Mouse (Mus musculus): Measurements from ENCODE around the gene Taar8c.
"Not testable (repeated sequence)": the region's sequence is repeated elsewhere in the genome, so short reads cannot be mapped to it uniquely, and the experiment has no call there.

Gene Taar8c

DNA sequence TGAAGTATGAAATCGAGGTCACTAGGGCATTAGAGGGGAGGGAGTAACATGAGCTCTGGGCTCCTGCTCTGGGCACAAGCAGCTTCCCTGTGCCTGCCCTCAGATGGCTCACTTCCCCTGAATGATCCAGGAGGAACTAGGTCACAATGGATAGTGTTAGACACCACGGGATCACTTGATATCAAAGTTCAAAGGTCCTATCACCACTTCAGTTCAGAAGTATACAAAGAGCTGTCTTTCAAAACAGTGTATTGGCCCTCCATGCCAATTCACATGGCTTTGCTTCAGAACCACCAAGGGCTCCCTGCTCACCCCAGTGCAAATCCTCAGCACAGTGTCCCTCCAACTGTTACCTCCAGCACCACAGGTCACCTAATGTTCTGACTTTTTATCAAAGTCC, 27.0 kb downstream of the Taar8c start:
- DNase-seq (ENCODE audit: low read depth, low spot score): not testable (repeated sequence)

DNA sequence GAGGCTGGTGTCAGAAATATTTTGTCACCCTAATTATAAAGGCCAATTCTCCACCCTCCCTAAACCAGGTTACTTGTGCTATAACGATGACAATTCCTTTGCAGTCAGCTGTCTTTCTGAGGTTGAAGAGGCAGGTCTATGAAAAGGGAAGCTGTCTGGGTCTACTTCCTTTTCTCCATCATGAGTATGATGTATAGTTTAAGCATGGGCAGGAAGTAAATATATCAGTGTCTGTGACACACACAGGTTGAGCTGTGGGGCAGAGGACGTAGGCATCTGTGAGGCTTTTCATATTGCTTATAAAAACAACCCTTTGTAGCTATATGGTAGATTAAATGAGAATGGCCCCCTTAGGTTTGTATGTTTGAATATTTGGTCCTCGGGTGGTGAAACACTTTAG, 42.7 kb downstream of the Taar8c start:
- DNase-seq (ENCODE audit: low read depth, low spot score): no peak

DNA sequence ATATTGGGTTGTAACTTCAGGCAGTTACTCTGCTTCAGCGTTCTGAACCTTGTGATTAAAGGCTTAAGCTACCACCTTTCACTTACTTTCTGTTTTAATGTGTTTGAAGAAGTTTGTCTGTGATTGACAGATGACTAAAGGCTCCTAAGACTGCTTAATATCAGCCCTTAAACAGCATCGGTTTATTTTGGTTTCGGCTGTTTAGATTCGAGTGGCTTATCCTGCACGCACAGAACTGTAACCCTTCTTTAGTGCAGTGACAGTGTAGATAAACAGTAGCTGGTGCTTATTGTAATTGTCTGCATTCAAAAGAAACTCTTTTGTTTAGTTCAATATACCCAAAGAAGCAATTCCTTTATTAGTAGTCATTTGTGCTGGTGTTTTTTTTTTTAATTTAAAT, 49.7 kb downstream of the Taar8c start:
- no peak for DNase-seq (ENCODE audit: low read depth, low spot score)

Data from c-Kit-negative CD71-positive TER-119-positive erythroid progenitor cells, embryonic 14.5 days (primary cell).